Mouse (Mus musculus) heart, embryonic 15.5 days (tissue): Measurements from ENCODE around the gene Zic5. TPM values are rescaled to one million over a fixed set of nuclear protein-coding genes. Genes with fewer than 3 reads are reported as not detected.

Experiments
- ATAC-seq: fragments of 200-750 bp; cut with Nextera tagmentation; replicated peaks from 2 replicates; pipeline ENCODE4 v1.8.0; 2017; ENCODE audit warnings: low read depth, moderate TSS enrichment; ENCODE audit not compliant: insufficient number of reproducible peaks, insufficient read depth, low FRiP score
- H3K27ac ChIP-seq: fragments of 300-500 bp; sonication (generic); 2 replicates; pipeline ENCODE4 v1.5.1; 2015; ENCODE audit warnings: mild to moderate bottlenecking, inconsistent platforms
- H3K27me3 ChIP-seq: fragments of 300-500 bp; sonication (generic); 2 replicates; pipeline ENCODE4 v1.6.1; 2015; ENCODE audit warnings: inconsistent platforms
- H3K36me3 ChIP-seq: fragments of 300-500 bp; sonication (generic); 2 replicates; pipeline ENCODE4 v1.6.1; 2015; ENCODE audit warnings: mild to moderate bottlenecking, inconsistent platforms
- H3K4me1 ChIP-seq: fragments of 300-500 bp; sonication (generic); replicated peaks from 2 replicates; pipeline ENCODE4 v1.6.1; 2015; ENCODE audit warnings: inconsistent platforms
- H3K4me2 ChIP-seq: fragments of 300-500 bp; sonication (generic); 2 replicates; pipeline ENCODE4 v1.6.1; 2015; ENCODE audit warnings: inconsistent platforms, mild to moderate bottlenecking, moderate library complexity
- H3K4me3 ChIP-seq: fragments of 300-500 bp; sonication (generic); 2 replicates; pipeline ENCODE4 v1.5.1; 2015; ENCODE audit warnings: mild to moderate bottlenecking, inconsistent platforms
- H3K9ac ChIP-seq: fragments of 300-500 bp; sonication (generic); 2 replicates; pipeline ENCODE4 v1.6.1; 2015; ENCODE audit warnings: mild to moderate bottlenecking, inconsistent platforms
- H3K9me3 ChIP-seq: fragments of 300-500 bp; sonication (generic); replicated peaks from 2 replicates; pipeline ENCODE4 v1.6.1; 2016; ENCODE audit warnings: inconsistent platforms
- WGBS: fragments of 180-500 bp; shearing (Covaris S2); methylation state at CpG from one replicate; pipeline ENCODE4 v1.1.7; 2015; ENCODE audit warnings: mixed read lengths; 5-methylcytosine and 5-hydroxymethylcytosine counted together
- polyA plus RNA-seq: library from polyadenylated mRNA; unstranded; fragments of >200 nt; fragmentation: Nextera tagmentation; extraction: Ambion mirVana; gene quantifications from 2 replicates; pipeline ENCODE4 v1.2.1, GENCODE M21; 2015

Gene Zic5
- polyA plus RNA-seq, 1 experiment from 2014 or later: 0.06 TPM

DNA sequence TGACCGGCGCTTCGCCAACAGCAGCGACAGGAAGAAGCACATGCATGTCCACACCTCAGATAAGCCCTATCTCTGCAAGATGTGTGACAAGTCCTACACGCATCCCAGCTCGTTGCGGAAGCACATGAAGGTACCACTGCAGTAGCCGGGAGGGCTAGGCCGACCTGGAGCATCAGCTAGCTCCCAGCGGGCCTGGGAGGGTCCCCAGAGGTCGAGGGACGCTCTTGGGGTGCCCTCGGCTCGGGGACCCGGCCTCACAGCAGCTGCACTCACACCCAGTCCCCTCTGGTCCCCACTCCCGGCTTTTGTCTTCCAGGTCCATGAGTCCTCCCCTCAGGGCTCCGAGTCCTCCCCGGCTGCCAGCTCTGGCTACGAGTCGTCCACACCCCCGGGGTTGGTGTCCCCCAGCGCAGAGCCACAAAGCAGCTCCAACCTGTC is 13.1 kb upstream of the Zic5 start:
- H3K4me3 ChIP-seq: no peak overlapping the region

DNA sequence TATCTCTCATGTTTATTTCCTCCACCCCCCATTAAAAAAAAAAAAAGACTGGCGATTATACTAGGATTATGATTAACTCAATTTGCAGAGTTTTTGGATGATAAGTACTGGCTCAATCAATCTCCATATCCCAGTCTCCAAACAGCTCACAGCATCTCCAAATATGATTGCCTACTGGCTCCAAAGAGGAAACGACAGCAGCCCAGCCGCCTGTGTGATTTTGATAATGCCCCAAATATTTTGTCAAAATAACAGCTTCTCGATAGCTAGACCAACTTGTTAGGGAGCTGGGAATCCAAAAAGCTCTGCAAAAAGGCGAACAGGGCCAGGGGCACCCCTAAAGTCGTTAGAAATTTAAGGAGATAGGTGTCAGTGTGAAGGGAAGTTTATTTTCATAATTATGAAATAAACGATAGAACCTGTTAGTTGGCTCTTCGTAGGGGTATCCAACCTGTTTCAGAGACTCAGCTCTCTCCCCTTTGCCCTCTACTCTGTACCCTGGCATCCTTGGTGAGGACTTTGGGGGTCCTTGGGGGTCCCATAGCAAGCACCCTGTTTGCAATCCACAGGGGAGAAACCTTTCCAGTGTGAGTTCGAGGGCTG is 12.6 kb upstream of the Zic5 start:
- H3K27ac ChIP-seq: no peak overlapping the region
- no peaks in the 10 kb centered on the region for H3K36me3 ChIP-seq
- H3K4me1 ChIP-seq: peaks cover 30% of the 10 kb centered on the region
- H3K4me2 ChIP-seq: no peak overlapping the region
- H3K27me3 ChIP-seq: peaks cover 97% of the 10 kb centered on the region
- H3K9me3 ChIP-seq: no peaks in the 10 kb centered on the region
- no peak for ATAC-seq
- WGBS: 3% methylated on average over 9 of the region's 9 CpGs
- no peak overlapping the region for H3K4me3 ChIP-seq
- H3K9ac ChIP-seq: no peak overlapping the region

More for the DNA sequence above, 13.1 kb upstream of the Zic5 start:
- Histone ChIP-seq H3K27ac (no peak overlapping the region), H3K4me2 (no peak overlapping the region), H3K4me1 (peaks cover 30% of the 10 kb centered on the region), H3K36me3 (no peaks in the 10 kb centered on the region), H3K9ac (no peak overlapping the region), H3K9me3 (no peaks in the 10 kb centered on the region), H3K27me3 (peaks cover 97% of the 10 kb centered on the region)
- WGBS: under 1% methylated on average over 22 of the region's 22 CpGs
- ATAC-seq: no peak

DNA sequence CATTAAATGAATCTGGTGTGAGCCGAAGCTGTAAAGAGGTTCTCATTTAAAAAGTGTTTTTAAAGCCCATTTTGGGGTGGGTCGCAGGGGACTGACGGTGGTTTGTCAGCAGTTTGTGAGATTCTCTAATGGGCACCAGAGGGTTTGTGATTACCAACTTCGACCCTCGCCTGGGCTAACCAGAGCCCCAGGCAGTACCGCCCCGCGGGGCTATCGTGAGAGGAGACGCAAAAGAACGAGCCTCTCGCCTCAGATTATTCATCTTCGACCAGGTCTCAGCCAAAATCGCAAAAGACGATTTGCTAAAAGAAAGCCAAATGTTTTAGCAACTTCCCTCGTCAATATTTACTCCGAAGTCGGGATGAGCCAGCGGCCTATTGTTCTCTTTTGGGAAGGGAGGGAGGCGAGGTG is 11.8 kb upstream of the Zic5 start:
- no peak overlapping the region for H3K9ac ChIP-seq
- H3K9me3 ChIP-seq: no peaks in the 10 kb centered on the region
- WGBS: 2% methylated on average over 20 of the region's 20 CpGs
- no peaks in the 10 kb centered on the region for H3K36me3 ChIP-seq
- no peak for ATAC-seq
- no peak overlapping the region for H3K4me2 ChIP-seq
- H3K4me3 ChIP-seq: no peak overlapping the region
- peaks cover 30% of the 10 kb centered on the region for H3K4me1 ChIP-seq
- no peak overlapping the region for H3K27ac ChIP-seq
- peaks cover 97% of the 10 kb centered on the region for H3K27me3 ChIP-seq

DNA sequence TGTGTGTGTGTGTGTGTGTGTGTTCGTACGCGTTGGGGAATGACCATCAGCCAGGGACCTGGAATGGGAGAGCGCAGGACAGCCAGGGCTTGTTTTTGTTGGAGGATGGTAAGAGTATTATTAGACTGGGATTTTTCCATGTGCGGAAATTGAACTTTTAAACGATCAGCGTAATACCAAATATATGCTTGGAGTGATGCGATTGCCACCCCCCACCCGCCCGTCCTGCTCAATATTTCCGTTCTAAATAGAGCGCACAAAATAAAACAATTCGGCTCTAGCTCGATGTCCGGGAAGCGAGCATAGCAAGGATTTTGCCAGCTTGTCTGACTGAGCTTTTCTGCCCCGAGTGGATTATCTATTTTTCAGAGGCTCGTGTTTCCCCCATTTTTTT is 11.3 kb upstream of the Zic5 start:
- Histone ChIP-seq H3K27me3 (peaks cover 97% of the 10 kb centered on the region), H3K4me3 (no peak overlapping the region), H3K9me3 (no peaks in the 10 kb centered on the region), H3K4me2 (no peak overlapping the region), H3K27ac (no peak overlapping the region), H3K36me3 (no peaks in the 10 kb centered on the region), H3K9ac (no peak overlapping the region), H3K4me1 (peaks cover 32% of the 10 kb centered on the region)
- 2% methylated on average over 18 of the region's 18 CpGs for WGBS
- ATAC-seq: no peak

DNA sequence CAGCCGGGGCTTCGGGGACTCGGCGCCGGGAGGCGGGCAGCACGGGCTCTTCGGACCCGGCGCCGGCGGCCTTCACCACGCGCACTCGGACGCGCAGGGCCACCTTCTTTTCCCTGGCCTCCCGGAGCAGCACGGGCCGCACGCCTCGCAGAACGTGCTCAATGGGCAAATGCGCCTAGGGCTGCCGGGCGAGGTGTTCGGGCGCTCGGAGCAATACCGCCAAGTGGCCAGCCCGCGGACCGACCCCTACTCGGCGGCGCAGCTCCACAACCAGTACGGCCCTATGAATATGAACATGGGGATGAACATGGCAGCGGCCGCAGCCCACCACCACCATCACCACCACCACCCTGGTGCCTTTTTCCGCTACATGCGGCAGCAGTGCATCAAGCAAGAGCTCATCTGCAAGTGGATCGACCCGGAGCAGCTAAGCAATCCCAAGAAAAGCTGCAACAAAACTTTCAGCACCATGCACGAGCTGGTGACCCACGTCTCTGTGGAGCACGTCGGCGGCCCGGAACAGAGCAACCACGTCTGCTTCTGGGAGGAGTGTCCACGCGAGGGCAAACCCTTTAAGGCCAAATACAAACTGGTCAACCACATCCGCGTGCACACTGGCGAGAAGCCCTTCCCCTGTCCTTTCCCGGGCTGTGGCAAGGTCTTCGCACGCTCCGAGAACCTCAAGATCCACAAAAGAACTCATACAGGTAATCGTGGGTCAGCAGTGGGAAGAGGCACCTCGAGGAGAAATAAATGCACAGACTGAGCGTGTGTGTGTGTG is 10.8 kb upstream of the Zic5 start:
- no peak for ATAC-seq

DNA sequence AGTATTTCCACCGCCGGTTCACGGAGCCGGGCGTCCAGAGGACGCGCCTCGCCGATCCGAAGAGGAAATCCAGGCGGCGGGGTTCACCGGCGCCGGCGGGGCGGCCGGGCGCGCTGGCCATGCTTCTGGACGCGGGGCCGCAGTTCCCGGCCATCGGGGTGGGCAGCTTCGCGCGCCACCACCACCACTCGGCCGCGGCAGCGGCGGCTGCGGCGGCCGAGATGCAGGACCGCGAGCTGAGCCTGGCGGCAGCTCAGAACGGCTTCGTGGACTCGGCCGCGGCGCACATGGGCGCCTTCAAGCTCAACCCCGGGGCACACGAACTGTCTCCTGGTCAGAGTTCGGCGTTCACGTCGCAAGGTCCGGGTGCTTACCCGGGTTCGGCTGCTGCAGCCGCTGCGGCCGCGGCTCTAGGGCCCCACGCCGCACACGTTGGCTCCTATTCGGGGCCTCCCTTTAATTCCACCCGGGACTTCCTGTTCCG is 10.1 kb upstream of the Zic5 start:
- H3K27me3 ChIP-seq: peaks cover 97% of the 10 kb centered on the region
- peak overlapping the region; percentile 82 for H3K4me2 ChIP-seq
- ATAC-seq: no peak
- peak overlapping the region; percentile 36 for H3K9ac ChIP-seq
- no peaks in the 10 kb centered on the region for H3K9me3 ChIP-seq
- no peak overlapping the region for H3K27ac ChIP-seq
- peak overlapping the region; percentile 53 for H3K4me3 ChIP-seq
- WGBS: under 1% methylated on average over 65 of the region's 65 CpGs
- no peaks in the 10 kb centered on the region for H3K36me3 ChIP-seq
- peaks cover 32% of the 10 kb centered on the region for H3K4me1 ChIP-seq

More for the DNA sequence above, 10.8 kb upstream of the Zic5 start:
- H3K4me2 ChIP-seq: peak overlapping the region; percentile 82
- peaks cover 32% of the 10 kb centered on the region for H3K4me1 ChIP-seq
- no peak overlapping the region for H3K27ac ChIP-seq
- peaks cover 97% of the 10 kb centered on the region for H3K27me3 ChIP-seq
- no peak overlapping the region for H3K9ac ChIP-seq
- H3K36me3 ChIP-seq: no peaks in the 10 kb centered on the region
- H3K9me3 ChIP-seq: no peaks in the 10 kb centered on the region
- H3K4me3 ChIP-seq: peak overlapping the region; percentile 53
- WGBS: under 1% methylated on average over 62 of the region's 62 CpGs

DNA sequence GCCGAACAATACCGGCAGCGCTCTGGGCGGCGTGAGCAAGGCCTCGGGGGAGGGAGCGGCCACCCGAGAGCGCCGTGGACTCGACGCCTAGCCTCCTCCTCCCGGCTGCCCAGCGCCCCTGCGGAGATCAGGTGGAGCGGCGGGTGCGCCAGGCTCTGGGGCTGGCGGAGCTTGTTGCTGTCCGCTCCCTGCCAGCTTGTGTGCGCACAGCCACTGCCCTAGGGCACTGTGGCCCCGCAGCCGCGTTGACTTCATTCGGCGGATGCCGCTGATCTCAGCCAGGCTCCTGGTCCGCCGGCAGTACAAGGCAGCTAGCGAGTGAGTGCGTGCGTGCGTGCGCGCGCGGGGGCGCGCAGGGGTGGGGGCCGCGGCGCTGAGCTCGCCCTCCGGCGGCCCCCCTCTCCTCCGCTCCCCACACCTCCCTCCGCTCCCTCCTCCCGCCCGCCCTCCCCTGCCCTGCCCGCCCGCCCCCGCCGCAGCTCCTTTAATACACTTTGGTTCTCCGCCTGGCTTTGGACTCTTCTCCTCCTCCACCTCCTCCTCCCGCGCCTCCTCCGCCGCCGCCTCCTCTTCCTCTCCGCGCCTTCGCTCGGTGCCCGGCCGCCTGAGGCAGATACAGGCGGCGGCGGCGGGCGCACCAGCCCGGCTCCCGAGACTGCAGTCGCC is 9.5 kb upstream of the Zic5 start, which contains the start of gene Zic2:
Zic2 (plus strand) TSS at position 545 of the 666 bp plus-strand sequence.
- no peak within 1 kb of the TSS for H3K27ac ChIP-seq
- peak within 1 kb of the TSS; percentile 82 for H3K4me2 ChIP-seq
- under 1% methylated on average over 51 of the region's 73 CpGs for WGBS
- H3K27me3 ChIP-seq: peaks cover 97% of the 10 kb centered on the region
- peak within 1 kb of the TSS; percentile 53 for H3K4me3 ChIP-seq
- H3K4me1 ChIP-seq: peaks cover 32% of the 10 kb centered on the region
- H3K9ac ChIP-seq: peak within 1 kb of the TSS; percentile 36
- no peaks in the 10 kb centered on the region for H3K9me3 ChIP-seq
- H3K36me3 ChIP-seq: no peaks in the 10 kb centered on the region
- peak; percentile 44 for ATAC-seq

DNA sequence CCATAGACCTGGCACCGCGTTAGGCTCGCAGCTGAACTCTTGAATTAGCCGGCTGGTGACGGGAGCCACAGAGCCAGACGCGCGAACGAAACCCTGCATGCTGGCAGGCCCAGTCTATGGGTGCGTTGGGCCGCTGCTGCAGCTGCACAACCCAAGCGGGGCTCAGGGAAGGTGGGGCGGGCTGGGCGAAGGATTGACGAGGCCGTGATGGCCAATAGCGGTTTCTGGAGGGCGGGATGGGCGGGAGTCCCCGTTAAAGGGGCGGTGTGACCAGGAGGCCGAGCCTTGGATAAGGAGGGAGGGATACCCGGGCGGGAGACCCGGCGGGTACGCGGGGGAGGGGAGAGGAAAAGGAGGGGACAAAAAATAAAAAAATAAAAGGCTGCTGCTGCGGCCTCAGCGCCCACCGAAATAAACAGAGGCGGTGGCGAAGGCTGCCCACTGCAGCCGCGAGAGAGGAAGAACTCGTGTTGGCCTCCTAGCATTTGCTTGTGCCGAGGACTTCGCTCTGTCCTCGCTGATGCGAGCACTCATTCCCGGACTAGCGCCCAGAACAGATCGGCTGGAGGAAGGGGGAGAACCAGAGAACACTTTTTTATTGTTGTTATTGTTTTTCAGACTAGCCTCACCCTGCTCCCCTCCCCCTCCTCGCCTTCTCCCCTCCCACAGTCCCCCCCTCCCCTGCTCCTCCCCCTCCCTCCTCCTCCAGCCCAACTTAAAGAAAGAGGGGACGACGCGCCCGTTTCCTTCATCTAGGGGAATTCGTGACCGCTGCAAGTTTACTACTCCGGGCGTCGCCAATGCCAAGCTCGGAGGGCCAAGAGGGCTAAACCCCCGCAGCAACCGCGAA is 8.8 kb upstream of the Zic5 start:
- Histone ChIP-seq H3K27ac (no peak overlapping the region), H3K9ac (no peak overlapping the region), H3K4me2 (peak overlapping the region; percentile 82), H3K27me3 (peaks cover 98% of the 10 kb centered on the region), H3K36me3 (no peaks in the 10 kb centered on the region), H3K4me3 (peak overlapping the region; percentile 53), H3K4me1 (peaks cover 32% of the 10 kb centered on the region), H3K9me3 (no peaks in the 10 kb centered on the region)
- under 1% methylated on average over 56 of the region's 57 CpGs for WGBS
- ATAC-seq: peak; percentile 45; the same call in 1 of the 2 replicates

DNA sequence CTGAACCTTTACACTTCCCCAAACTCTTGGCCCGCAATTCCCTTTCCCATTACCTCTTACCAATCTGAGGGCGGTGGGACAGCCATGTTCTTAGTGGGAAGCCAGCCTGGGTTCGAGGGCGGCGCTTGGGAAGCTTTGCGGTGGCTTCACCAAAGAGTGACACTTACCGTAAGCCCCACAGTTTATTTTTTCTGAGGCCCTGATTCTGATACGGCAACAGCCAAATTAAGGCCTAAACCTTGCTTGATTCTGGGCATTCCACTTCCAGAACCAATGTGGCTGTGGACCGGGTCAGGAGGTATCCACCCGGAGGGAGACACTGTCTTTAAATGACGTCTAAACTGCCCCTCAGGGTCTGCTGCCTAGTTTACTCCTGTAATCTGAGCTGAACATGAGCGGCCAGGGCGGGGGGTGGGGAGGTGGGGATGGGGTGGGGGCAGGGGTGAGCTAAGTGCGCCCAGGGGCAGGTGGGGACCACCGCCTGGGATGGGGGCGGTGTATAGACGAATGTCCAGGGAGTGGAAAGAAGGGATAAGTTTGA is 7.8 kb upstream of the Zic5 start:
- Histone ChIP-seq H3K36me3 (no peaks in the 10 kb centered on the region), H3K9me3 (no peaks in the 10 kb centered on the region), H3K27ac (no peak overlapping the region), H3K9ac (no peak overlapping the region), H3K4me3 (no peak overlapping the region), H3K4me1 (peaks cover 32% of the 10 kb centered on the region), H3K4me2 (no peak overlapping the region), H3K27me3 (peaks cover 99% of the 10 kb centered on the region)
- WGBS: 3% methylated on average over 17 of the region's 17 CpGs
- ATAC-seq: no peak

DNA sequence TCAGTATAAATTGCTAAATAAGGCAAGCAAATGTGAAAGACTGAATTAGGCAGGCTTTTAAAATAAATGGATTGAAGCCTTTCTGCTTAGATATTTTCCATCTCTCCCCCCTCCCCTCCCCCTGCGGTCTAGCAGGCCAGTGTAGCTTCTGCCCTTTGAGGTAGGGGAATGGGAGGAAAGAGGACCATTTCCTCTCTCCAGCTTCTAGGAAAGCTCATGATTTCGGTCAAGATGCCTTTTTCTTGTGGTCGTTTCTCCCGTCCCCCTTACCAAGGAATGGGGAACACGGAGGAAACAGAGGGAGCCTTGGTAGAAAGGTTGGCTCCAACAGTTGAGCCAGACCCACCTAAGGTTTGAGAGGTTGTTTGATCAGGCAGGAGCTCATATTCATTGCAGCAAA is 7.2 kb upstream of the Zic5 start:
- WGBS: 2% methylated on average over 5 of the region's 5 CpGs
- Histone ChIP-seq H3K36me3 (no peaks in the 10 kb centered on the region), H3K4me2 (no peak overlapping the region), H3K9ac (no peak overlapping the region), H3K27me3 (peaks cover 99% of the 10 kb centered on the region), H3K9me3 (no peaks in the 10 kb centered on the region), H3K4me3 (no peak overlapping the region), H3K27ac (no peak overlapping the region), H3K4me1 (peaks cover 32% of the 10 kb centered on the region)
- ATAC-seq: no peak
